Mouse (Mus musculus): ENCODE measurements around the gene Orc3. TPM values are rescaled to one million over a fixed set of nuclear protein-coding genes. Genes with fewer than 3 reads are reported as not detected.

Gene Orc3
- polyA plus RNA-seq (2016; fragmentation: Nextera tagmentation; extraction: Ambion mirVana) = 76.2 and 82.2 TPM in 2 replicates

DNA sequence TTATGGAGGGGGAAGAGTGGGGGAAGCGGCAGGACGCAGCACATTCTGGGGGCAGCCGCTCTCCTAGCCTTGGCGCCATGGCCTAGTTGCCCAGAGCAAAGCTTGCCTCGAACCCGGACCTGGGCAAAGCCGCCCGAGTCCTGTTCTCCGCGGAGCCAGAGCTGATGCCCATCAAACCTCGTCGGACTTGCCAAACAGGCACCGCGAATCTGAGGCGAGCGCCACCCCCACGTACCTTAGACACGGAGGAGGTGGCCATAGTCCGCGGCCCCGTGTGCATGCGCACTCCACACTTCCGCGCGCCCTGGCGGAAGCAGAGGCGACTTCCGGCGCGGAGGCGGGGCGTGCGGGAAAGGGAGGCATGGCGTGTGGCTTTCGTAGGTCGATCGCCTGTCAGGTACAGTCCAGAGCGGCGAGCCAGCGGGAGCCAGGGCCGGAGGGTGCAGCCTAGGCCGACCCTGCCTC lies at the start of gene Orc3, which contains the start of gene Rars2:
Gene Orc3, minus strand, starts transcription at position 315 of the 465 bp plus-strand sequence.
Gene Rars2, plus strand, starts transcription at position 328 of the 465 bp plus-strand sequence.
- H3K4me2 ChIP-seq = peak within 1 kb of the TSS; percentile 91
- under 1% methylated on average over 42 of the region's 42 CpGs for WGBS
- H3K27ac ChIP-seq (ENCODE audit: poor library complexity, severe bottlenecking) = peak within 1 kb of the TSS; percentile 92
- ATAC-seq (ENCODE audit: insufficient number of reproducible peaks, low FRiP score) = peak; percentile 98
- peak within 1 kb of the TSS; percentile 97 for H3K9ac ChIP-seq
- H3K9me3 ChIP-seq (replicated peaks) = no peaks in the 10 kb centered on the region
- no peaks in the 10 kb centered on the region for H3K27me3 ChIP-seq (replicated peaks)
- peak within 1 kb of the TSS; percentile 96 for H3K4me3 ChIP-seq
- H3K4me1 ChIP-seq (replicated peaks) = peaks cover 21% of the 10 kb centered on the region
- H3K36me3 ChIP-seq = peaks cover 2% of the 10 kb centered on the region; the same call in 1 of the 2 replicates

DNA sequence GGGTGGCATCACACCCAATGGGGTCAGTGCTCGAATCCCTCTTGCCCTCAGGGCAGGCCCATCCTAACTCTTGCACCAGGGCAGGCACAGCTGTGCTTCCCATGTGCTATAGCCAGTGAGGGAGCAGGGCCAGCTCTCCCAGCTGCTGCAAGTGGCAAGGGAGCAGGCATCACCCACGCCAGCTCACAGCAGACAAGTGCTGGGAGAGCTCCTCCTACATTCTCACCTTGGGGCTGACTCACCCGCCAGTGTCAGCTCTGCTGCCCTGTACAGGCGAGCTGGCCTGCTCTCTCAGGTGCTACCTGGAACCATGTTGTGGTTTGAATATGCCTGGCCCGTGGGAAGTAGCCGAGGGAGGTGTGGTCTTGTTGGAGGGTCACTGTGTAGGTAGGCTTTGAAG lies 47.2 kb upstream of the Orc3 start:
- Histone ChIP-seq H3K27me3 (replicated peaks) (no peaks in the 10 kb centered on the region), H3K4me1 (replicated peaks) (no peaks in the 10 kb centered on the region), H3K27ac (ENCODE audit: poor library complexity, severe bottlenecking) (no peak overlapping the region), H3K36me3 (peaks cover 80% of the 10 kb centered on the region), H3K4me3 (no peak overlapping the region), H3K9me3 (replicated peaks) (no peaks in the 10 kb centered on the region), H3K9ac (no peak overlapping the region), H3K4me2 (no peak overlapping the region)
- WGBS = 78% methylated on average over 6 of the region's 6 CpGs
- ATAC-seq (ENCODE audit: insufficient number of reproducible peaks, low FRiP score) = no peak

GRCm38 (mm10) chr4:34661514-34661913 lies 46.8 kb upstream of the Orc3 start:
- H3K4me3 ChIP-seq = no peak overlapping the region
- ATAC-seq (ENCODE audit: insufficient number of reproducible peaks, low FRiP score) = no peak

DNA sequence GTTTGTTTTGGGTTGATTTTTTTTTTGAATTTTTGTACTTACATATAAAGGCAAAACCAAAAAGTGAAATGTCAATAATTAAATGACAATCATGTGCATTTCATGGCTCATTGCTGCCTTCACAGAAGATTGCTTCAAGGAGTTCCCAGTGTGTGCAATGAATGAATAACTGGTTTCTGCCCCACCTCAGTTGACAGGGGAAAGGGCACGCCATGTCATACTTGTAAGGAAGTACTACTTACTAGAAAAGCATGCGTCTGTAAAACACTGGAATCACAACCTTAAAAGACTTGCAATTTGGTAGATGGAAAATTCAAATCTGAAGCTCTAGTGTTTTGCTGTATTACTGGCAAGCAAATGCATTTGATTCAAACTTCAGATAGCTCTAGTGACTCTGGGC lies 44.3 kb upstream of the Orc3 start:
- Histone ChIP-seq H3K4me3 (no peak overlapping the region), H3K9ac (no peak overlapping the region), H3K27me3 (replicated peaks) (no peaks in the 10 kb centered on the region), H3K9me3 (replicated peaks) (no peaks in the 10 kb centered on the region), H3K36me3 (peaks cover 80% of the 10 kb centered on the region), H3K4me1 (replicated peaks) (no peaks in the 10 kb centered on the region), H3K27ac (ENCODE audit: poor library complexity, severe bottlenecking) (no peak overlapping the region), H3K4me2 (no peak overlapping the region)
- ATAC-seq (ENCODE audit: insufficient number of reproducible peaks, low FRiP score) = no peak
- WGBS = 89% methylated on average over 2 of the region's 2 CpGs

More at GRCm38 (mm10) chr4:34661514-34661913, 46.8 kb upstream of the Orc3 start:
- WGBS = 93% methylated on average over 2 of the region's 2 CpGs
- Histone ChIP-seq H3K9ac (no peak overlapping the region), H3K27ac (ENCODE audit: poor library complexity, severe bottlenecking) (no peak overlapping the region), H3K9me3 (replicated peaks) (no peaks in the 10 kb centered on the region), H3K27me3 (replicated peaks) (no peaks in the 10 kb centered on the region), H3K4me1 (replicated peaks) (no peaks in the 10 kb centered on the region), H3K36me3 (peaks cover 82% of the 10 kb centered on the region), H3K4me2 (no peak overlapping the region)

- no peaks in the 10 kb centered on the region for H3K27me3 ChIP-seq (replicated peaks)
- H3K9me3 ChIP-seq (replicated peaks) = no peaks in the 10 kb centered on the region
- no peaks in the 10 kb centered on the region for H3K4me1 ChIP-seq (replicated peaks)
- peaks cover 72% of the 10 kb centered on the region for H3K36me3 ChIP-seq
- 89% methylated on average over 10 of the region's 10 CpGs for WGBS
- no peak for ATAC-seq (ENCODE audit: insufficient number of reproducible peaks, low FRiP score)
- H3K4me2 ChIP-seq = no peak overlapping the region
- H3K27ac ChIP-seq (ENCODE audit: poor library complexity, severe bottlenecking) = no peak overlapping the region
- H3K4me3 ChIP-seq = no peak overlapping the region
- H3K9ac ChIP-seq = no peak overlapping the region
Observed at GRCm38 (mm10) chr4:34656101-34656500, 41.4 kb upstream of the Orc3 start.

DNA sequence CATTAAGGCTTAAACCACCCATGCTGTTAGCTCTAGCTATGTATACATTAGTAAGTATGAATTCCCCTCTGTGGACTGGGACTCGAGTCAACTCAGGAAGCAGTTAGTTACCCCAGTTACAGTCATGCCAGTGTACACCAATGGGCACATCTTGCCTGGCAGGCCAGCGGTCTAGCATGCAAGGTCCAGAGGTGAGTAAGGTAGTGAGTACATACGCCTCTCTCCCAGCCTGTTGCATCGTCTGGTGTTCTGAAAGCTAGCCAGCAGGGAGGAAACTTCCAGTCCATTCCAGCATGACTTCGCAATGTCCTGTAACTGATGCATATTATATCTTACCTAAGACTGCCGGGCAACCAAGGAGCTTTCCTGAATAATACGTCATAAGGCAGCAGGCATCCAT lies 38.4 kb upstream of the Orc3 start:
- 90% methylated on average over 7 of the region's 7 CpGs for WGBS
- H3K36me3 ChIP-seq = peaks cover 56% of the 10 kb centered on the region
- no peaks in the 10 kb centered on the region for H3K4me1 ChIP-seq (replicated peaks)
- no peak overlapping the region for H3K4me2 ChIP-seq
- H3K27ac ChIP-seq (ENCODE audit: poor library complexity, severe bottlenecking) = no peak overlapping the region
- ATAC-seq (ENCODE audit: insufficient number of reproducible peaks, low FRiP score) = no peak
- no peaks in the 10 kb centered on the region for H3K27me3 ChIP-seq (replicated peaks)
- H3K4me3 ChIP-seq = no peak overlapping the region
- no peak overlapping the region for H3K9ac ChIP-seq
- H3K9me3 ChIP-seq (replicated peaks) = no peaks in the 10 kb centered on the region

DNA sequence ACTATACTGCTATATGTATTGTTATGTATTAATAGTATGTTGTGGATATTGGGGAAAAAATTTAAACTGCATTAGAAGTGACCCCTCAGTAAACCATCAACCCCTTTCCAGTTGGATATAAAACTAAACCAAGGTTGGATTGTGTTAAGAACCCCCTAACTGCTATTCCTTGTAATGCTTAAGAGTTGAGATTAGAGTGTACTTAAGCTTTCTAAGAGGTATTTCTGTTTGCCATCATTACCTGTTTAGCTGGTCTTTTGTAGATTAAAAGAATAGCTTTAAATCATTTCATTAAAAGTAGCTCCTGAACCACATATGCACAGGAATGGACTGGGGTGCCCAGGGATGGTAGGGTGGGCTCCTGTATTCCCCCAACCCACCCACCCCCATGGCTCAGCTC lies 30.0 kb upstream of the Orc3 start:
- Histone ChIP-seq H3K27me3 (replicated peaks) (no peaks in the 10 kb centered on the region), H3K9me3 (replicated peaks) (no peaks in the 10 kb centered on the region), H3K27ac (ENCODE audit: poor library complexity, severe bottlenecking) (no peak overlapping the region), H3K4me3 (no peak overlapping the region), H3K9ac (no peak overlapping the region), H3K4me2 (no peak overlapping the region), H3K4me1 (replicated peaks) (no peaks in the 10 kb centered on the region), H3K36me3 (peaks cover 62% of the 10 kb centered on the region)
- ATAC-seq (ENCODE audit: insufficient number of reproducible peaks, low FRiP score) = no peak

- no peak for ATAC-seq (ENCODE audit: insufficient number of reproducible peaks, low FRiP score)
- Histone ChIP-seq H3K9ac (no peak overlapping the region), H3K9me3 (replicated peaks) (no peaks in the 10 kb centered on the region), H3K36me3 (peaks cover 46% of the 10 kb centered on the region), H3K4me3 (no peak overlapping the region), H3K4me2 (no peak overlapping the region), H3K27me3 (replicated peaks) (no peaks in the 10 kb centered on the region), H3K4me1 (replicated peaks) (no peaks in the 10 kb centered on the region), H3K27ac (ENCODE audit: poor library complexity, severe bottlenecking) (no peak overlapping the region)
- 95% methylated on average over 3 of the region's 3 CpGs for WGBS
Observed at GRCm38 (mm10) chr4:34640731-34641130, 26.0 kb upstream of the Orc3 start.

- no peak overlapping the region for H3K4me3 ChIP-seq
- no peak overlapping the region for H3K27ac ChIP-seq (ENCODE audit: poor library complexity, severe bottlenecking)
- 91% methylated on average over 5 of the region's 5 CpGs for WGBS
- H3K9me3 ChIP-seq (replicated peaks) = no peaks in the 10 kb centered on the region
- H3K27me3 ChIP-seq (replicated peaks) = no peaks in the 10 kb centered on the region
- no peak overlapping the region for H3K4me2 ChIP-seq
- H3K4me1 ChIP-seq (replicated peaks) = no peaks in the 10 kb centered on the region
- ATAC-seq (ENCODE audit: insufficient number of reproducible peaks, low FRiP score) = no peak
- H3K9ac ChIP-seq = no peak overlapping the region
- H3K36me3 ChIP-seq = peaks cover 42% of the 10 kb centered on the region
Observed at GRCm38 (mm10) chr4:34639745-34640364, 25.1 kb upstream of the Orc3 start.

GRCm38 (mm10) chr4:34637851-34638250 lies 23.1 kb upstream of the Orc3 start:
- Histone ChIP-seq H3K9me3 (replicated peaks) (no peaks in the 10 kb centered on the region), H3K27me3 (replicated peaks) (no peaks in the 10 kb centered on the region), H3K9ac (no peak overlapping the region), H3K4me1 (replicated peaks) (no peaks in the 10 kb centered on the region), H3K4me3 (no peak overlapping the region), H3K4me2 (no peak overlapping the region), H3K27ac (ENCODE audit: poor library complexity, severe bottlenecking) (no peak overlapping the region), H3K36me3 (peaks cover 47% of the 10 kb centered on the region)
- 89% methylated on average over 4 of the region's 4 CpGs for WGBS
- ATAC-seq (ENCODE audit: insufficient number of reproducible peaks, low FRiP score) = no peak

DNA sequence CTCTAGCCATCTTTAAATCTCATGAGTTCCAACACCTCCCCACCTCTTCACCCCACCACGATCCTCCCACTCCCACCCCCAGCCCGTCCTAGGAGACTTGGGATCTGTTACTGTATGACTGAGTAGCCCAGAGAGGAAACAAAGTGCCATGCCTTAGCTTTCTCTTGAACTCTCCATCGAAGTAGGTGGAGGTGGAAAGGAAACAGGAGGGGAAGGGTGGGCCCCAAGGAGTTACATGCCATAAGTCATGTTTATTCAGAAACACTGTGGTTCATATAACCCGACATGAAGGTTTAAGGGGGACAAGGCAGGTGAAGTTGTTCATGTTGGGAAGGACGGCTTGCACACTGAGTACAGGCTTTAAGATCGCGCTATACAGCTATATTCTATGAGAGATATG lies 22.6 kb upstream of the Orc3 start:
- Histone ChIP-seq H3K9ac (no peak overlapping the region), H3K27me3 (replicated peaks) (no peaks in the 10 kb centered on the region), H3K4me2 (no peak overlapping the region), H3K36me3 (peaks cover 46% of the 10 kb centered on the region), H3K27ac (ENCODE audit: poor library complexity, severe bottlenecking) (no peak overlapping the region), H3K9me3 (replicated peaks) (no peaks in the 10 kb centered on the region), H3K4me3 (no peak overlapping the region), H3K4me1 (replicated peaks) (no peaks in the 10 kb centered on the region)
- no peak for ATAC-seq (ENCODE audit: insufficient number of reproducible peaks, low FRiP score)
- WGBS = 91% methylated on average over 7 of the region's 7 CpGs

DNA sequence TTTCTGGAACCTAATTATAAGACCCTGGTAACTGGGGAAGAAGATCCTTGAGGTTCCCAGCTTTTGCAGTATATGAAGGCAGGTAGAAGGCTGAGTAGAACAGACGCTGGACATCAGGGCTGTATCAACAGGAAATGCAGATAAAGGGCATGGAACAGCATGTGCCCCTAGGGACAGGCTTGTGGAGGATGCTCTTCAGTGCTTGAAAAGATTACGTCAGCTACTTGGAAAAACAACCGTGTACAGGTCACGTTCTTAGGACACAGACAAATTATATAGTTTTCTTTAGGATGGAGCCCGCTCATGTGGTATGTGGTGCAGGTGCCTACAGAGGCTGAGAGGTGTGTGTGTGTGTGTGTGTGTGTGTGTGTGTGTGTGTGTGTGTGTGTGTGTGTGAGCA lies 21.3 kb upstream of the Orc3 start:
- H3K9ac ChIP-seq = no peak overlapping the region
- ATAC-seq (ENCODE audit: insufficient number of reproducible peaks, low FRiP score) = no peak
- H3K27me3 ChIP-seq (replicated peaks) = no peaks in the 10 kb centered on the region
- no peaks in the 10 kb centered on the region for H3K4me1 ChIP-seq (replicated peaks)
- no peak overlapping the region for H3K4me3 ChIP-seq
- H3K36me3 ChIP-seq = peaks cover 44% of the 10 kb centered on the region
- no peak overlapping the region for H3K4me2 ChIP-seq
- H3K9me3 ChIP-seq (replicated peaks) = no peaks in the 10 kb centered on the region
- 66% methylated on average over 5 of the region's 5 CpGs for WGBS
- no peak overlapping the region for H3K27ac ChIP-seq (ENCODE audit: poor library complexity, severe bottlenecking)
